Mouse (Mus musculus) skeletal muscle tissue, adult 2 months (tissue): Measurements from ENCODE around the gene Ankrd11.

Experiments
- DNase-seq: peaks from one replicate; pipeline ENCODE4 v3.0.0-alpha.2; 2012; ENCODE audit warnings: low read depth, low spot score

Gene Ankrd11

DNA sequence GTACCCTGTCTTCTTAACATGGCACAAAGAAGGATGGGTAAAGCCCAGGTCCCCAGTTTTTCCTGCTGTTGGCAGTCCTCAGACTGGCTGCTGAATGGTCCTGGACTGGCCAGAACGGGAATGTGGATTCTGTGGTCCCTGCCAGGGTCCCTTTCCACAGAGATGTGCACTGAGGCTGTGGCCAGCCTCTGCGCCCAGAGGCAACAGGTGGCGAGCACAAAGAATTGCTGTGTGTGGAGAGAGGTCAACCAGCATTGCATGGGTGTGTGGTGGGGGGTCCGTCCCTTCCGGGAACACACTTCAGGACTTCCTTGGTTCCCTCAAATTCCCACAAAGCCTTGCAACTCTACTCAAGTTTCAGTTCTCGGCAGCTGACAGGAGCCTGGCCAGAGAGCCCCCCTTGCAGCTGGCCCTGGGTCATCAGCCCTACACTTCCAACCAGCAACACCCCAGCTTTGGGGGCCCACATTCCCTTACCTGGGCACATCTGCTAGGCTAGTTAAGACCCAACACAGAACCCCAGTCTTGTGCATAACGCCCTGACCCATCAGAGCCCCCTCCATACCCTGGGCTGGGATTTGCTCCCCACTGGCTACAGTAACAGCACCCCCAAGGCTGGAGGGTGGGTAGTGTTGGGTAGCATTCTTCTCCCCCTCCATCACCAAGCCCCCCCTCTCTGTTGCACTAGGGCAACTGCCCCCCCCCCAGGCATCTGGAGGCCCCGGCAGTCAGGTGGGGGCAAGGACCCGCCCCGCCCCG, 192.7 kb downstream of the Ankrd11 start:
- no peak for DNase-seq

DNA sequence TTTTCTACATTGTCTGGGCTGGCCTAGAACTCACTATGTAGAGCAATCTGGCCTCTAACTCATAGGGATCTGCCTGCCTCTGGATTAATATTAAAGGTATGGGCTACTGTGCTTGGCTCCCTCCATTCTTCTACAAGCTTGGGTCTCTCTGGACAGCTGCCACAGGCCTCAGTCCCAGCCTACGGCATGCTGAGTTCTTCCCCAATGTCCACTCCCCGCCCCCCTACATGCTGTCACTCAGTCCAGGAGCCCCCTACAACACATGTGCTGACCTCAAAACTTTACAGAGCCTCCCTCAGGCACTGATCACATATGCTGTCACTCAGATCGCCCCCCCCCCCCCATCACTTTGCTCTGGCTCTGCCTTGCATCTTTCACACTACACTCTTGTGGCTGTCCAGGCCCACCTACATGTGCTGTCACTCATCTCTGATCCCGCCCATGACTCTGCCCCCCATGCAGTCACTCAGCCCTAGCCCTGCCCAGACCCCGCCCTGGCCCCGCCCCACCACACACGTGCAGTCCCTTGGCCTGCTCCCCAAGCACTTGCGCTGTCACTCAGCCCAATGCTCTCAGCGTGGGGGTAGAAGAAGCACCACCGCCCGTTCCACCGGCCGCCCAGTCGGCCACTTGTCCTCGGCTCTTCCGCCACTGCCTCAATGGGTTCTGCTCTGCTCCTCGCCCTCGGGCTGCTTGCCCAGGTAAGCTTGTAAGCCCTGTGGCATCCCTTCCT, 194.1 kb downstream of the Ankrd11 start, which contains the start of gene Cdh15:
Cdh15 (plus strand) TSS at position 138 of the 733 bp plus-strand sequence.
- peak; percentile 81 for DNase-seq

DNA sequence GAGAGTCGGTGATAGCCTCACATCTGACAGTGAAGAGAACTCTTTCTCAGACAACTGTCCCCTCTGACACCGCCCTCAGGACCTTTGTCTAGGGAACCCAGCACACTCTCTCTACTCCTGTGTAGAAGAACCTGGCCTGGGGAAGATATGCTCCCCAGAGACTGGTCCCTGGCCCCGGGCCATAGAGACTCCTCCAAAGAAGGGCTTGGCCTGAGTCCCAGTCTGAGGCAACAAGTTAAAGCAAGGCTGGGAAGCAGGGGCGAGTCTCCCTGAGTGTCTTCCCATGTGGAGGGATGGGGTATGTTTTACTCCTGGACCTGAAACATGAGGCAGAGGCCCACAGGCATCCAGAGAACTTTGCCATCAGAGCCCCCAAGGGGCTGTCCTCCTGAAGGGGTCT, 196.4 kb downstream of the Ankrd11 start:
- DNase-seq: no peak

DNA sequence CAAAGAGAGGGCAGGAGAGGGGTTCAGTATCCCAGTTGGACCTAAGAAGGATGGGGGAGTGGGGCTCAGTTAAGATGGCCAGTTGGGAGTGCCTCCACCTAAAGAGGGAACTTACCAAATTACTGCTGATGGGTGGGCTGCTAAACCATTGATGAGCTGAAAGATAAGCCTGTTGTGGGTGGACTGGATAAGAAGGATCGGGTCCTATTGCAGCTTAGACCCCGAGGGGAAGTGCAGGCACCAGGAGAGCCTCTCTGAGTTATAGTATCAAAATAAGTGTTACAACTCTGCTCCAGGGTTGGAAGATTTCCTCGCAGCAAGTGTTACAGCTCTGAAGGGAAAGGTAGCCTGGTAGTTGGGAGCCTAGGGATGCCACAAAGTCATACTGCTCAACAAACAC, 197.9 kb downstream of the Ankrd11 start:
- no peak for DNase-seq

DNA sequence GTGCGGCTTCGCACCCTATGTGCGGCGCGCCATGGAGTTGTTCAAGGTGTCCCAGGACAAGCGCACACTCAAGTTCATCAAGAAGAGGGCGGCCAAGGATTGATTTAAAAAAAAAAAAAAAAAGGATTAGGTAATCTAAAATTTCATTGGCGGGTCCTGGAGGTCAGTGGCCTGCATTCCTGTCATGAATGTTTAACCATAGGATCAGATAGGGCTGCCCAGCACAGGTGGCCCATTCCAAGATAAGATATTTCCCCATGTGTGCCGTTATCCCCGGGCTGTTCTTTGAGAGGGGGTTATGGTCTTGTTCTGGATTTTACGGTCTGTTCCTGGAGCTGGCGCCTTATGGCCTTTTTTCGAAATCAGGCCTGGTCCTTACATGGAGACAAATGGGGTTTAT, 205.4 kb downstream of the Ankrd11 start:
- no peak for DNase-seq

DNA sequence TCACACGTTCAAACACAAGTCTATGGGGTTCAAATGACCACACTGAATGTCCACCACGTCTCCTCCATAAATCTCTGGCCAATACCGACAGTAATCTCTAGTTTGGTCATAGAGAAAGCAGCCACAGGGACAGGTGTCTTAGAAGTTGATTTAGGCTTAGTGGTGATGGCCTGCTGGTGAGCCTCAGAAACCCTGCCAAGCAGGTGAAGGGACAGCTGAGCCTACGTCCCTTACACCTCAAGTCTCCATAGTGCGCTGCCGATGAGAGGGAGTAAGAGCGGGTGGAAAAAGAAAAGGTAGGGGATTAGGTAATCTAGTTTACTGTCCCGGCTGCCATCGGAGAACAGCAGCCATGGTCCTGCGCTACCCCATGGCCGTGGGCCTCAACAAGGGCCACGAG, 205.9 kb downstream of the Ankrd11 start:
- no peak for DNase-seq

DNA sequence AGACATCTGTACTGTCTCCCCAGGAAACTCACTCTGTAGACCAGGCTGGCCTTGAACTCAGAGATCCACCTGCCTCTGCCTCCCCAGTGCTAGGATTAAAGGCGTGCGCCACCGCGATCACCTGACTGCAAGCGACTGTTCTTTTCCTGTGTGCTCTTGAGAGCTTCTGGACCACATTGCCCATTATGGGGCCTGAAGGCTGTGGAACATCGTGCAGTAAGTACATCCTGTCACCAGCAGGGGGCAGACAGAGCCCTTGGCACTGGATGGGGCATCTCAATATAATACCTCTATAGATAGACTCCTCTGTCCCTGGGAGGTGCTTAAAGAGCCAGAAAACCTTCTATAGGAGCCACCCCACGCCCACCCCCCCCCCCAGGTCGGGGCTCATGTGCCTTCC, 207.1 kb downstream of the Ankrd11 start:
- DNase-seq: peak; percentile 67

DNA sequence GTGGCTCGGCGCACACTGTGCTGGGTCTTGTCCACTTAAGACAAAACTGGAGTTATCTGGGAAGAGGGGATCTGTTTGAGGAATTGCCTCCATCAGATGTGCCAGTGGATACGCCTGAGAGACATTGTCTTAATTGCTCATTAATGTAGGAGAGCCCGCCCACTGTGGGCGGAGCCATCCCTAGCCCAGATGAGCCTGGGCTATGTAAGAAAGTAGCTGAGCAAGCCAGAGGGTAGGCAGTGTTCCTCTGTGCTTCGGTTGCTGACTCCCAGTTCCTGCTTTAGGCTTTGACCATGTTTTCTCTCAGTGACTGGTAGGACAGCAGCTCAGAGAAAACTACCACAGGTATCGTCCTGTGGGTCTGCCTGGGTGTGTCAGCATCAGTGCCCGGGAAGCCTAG, 207.7 kb downstream of the Ankrd11 start:
- DNase-seq: no peak
